Mouse (Mus musculus) liver, embryonic 14.5 days (tissue): ENCODE measurements around the gene Cacna1a.

ENCODE experiments used
- CTCF ChIP-seq: IDR thresholded peaks from 2 replicates; pipeline ENCODE4 v1.5.1; 2016; ENCODE audit warnings: antibody characterized with exemption, low read depth, control low read depth
- EP300 ChIP-seq: IDR thresholded peaks from 2 replicates; pipeline ENCODE4 v1.6.1; 2016; ENCODE audit warnings: antibody characterized with exemption, low read depth

- no peak for TF ChIP-seq CTCF
- no peak for TF ChIP-seq EP300
These were observed 83.2 kb downstream of the Cacna1a start for GRCm38 (mm10) chr8:84471271-84471995.
